Mouse (Mus musculus): ENCODE data around the gene Edar.

The Edar gene

GRCm38 (mm10) chr10:58659268-58659986 lies 16.0 kb downstream of the Edar start:
- no peak for TF ChIP-seq GATA4 (IDR thresholded peaks at IDR 0.05; ENCODE audit: insufficient replicate concordance, low read length)

GRCm38 (mm10) chr10:58657731-58658130 lies 17.7 kb downstream of the Edar start:
- no peak for TF ChIP-seq GATA4 (IDR thresholded peaks at IDR 0.05; ENCODE audit: insufficient replicate concordance, low read length)

- TF ChIP-seq GATA4 (IDR thresholded peaks at IDR 0.05; ENCODE audit: insufficient replicate concordance, low read length): no peak
Measured at GRCm38 (mm10) chr10:58653679-58654078, 21.8 kb downstream of the Edar start.

GRCm38 (mm10) chr10:58652418-58653394 lies 22.7 kb downstream of the Edar start:
- no peak for TF ChIP-seq GATA4 (IDR thresholded peaks at IDR 0.05; ENCODE audit: insufficient replicate concordance, low read length)

- TF ChIP-seq GATA4 (IDR thresholded peaks at IDR 0.05; ENCODE audit: insufficient replicate concordance, low read length): no peak
Measured at GRCm38 (mm10) chr10:58652045-58652417, 23.4 kb downstream of the Edar start.

- TF ChIP-seq GATA4 (IDR thresholded peaks at IDR 0.05; ENCODE audit: insufficient replicate concordance, low read length): no peak
Measured at GRCm38 (mm10) chr10:58651270-58652042, 24.0 kb downstream of the Edar start.

GRCm38 (mm10) chr10:58648787-58649186 lies 26.7 kb downstream of the Edar start:
- no peak for TF ChIP-seq GATA4 (IDR thresholded peaks at IDR 0.05; ENCODE audit: insufficient replicate concordance, low read length)

- no peak for TF ChIP-seq GATA4 (IDR thresholded peaks at IDR 0.05; ENCODE audit: insufficient replicate concordance, low read length)
Measured at GRCm38 (mm10) chr10:58644671-58645070, 30.8 kb downstream of the Edar start.

- TF ChIP-seq GATA4 (IDR thresholded peaks at IDR 0.05; ENCODE audit: insufficient replicate concordance, low read length): no peak
Measured at GRCm38 (mm10) chr10:58644194-58644593, 31.3 kb downstream of the Edar start.

- TF ChIP-seq GATA4 (IDR thresholded peaks at IDR 0.05; ENCODE audit: insufficient replicate concordance, low read length): no peak
Measured at GRCm38 (mm10) chr10:58643001-58643400, 32.5 kb downstream of the Edar start.

GRCm38 (mm10) chr10:58641631-58642030 lies 33.8 kb downstream of the Edar start:
- TF ChIP-seq GATA4 (IDR thresholded peaks at IDR 0.05; ENCODE audit: insufficient replicate concordance, low read length): no peak

GRCm38 (mm10) chr10:58640446-58641400 lies 34.7 kb downstream of the Edar start:
- TF ChIP-seq GATA4 (IDR thresholded peaks at IDR 0.05; ENCODE audit: insufficient replicate concordance, low read length): no peak

- TF ChIP-seq GATA4 (IDR thresholded peaks at IDR 0.05; ENCODE audit: insufficient replicate concordance, low read length): no peak
Measured at GRCm38 (mm10) chr10:58639291-58639690, 36.2 kb downstream of the Edar start.

- TF ChIP-seq GATA4 (IDR thresholded peaks at IDR 0.05; ENCODE audit: insufficient replicate concordance, low read length): no peak
Measured at GRCm38 (mm10) chr10:58636431-58637080, 38.9 kb downstream of the Edar start.

Data from liver, adult (tissue).